Mouse (Mus musculus) layer of hippocampus, postnatal 25 days (tissue): ENCODE data around the gene Vps8. TPM values are rescaled to one million over a fixed set of nuclear protein-coding genes. Genes with fewer than 3 reads are reported as not detected.
A peak's percentile ranks its signal among the peaks of the same experiment; 100 is the strongest.

ENCODE experiments used
- DNase-seq, 2 experiments: peaks; one replicate each; pipeline ENCODE4 v3.0.0; 2022; ENCODE audit warnings: mixed read lengths in 2 of 2, low spot score in 1 of 2; ENCODE audit errors: extremely low spot score in 1 of 2
- total RNA-seq, 2 experiments: library from RNA; stranded (reverse); gene quantifications; 2 replicates each; pipeline ENCODE4 v1.2.3; 2021

Vps8 gene
- 10 to 100 TPM; 48.2 to 53.3 TPM for total RNA-seq

DNA sequence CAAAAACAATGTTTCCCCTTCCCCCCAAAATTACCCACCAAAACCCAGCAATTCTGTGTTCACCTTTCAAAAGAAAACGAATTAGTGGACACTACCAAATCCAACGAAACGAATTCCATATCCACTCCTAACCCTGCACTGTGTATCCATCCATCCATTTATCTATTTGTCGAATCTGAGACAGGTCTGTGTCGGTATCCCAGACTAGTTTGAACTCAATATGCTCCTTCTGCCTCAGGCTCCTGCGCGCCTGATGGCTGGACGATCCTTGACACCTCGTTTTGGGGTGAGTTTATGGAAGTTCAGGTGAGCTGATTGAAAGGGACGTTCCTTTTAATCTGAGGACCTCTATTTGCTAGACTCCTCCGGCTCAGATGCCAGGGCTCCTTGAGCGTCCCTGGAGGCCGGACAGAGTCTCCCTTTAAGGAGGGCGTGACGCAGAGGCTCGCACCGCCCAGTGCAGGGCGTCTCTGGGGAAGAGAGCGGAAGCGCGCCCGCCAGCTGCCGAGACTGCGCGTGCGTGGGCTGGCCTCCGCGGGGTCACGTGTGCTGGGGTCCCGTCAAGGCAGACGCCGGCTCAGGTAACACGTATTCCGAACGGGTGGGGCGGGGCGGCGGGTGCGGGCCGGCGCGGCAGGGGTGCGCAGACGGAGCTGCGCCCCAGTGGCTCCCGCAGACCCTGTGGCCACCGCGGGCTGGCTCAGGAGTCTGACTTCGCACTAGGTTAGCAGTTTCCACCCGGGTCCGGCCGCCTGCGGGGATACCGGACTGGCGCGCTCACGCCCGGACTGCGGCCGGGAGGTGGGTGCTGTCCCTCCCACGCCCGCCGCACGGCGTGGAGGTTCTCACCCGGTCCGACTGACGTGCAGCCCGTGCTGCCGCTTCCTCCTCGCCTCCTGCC is at the start of gene Vps8:
Gene Vps8, plus strand, starts transcription at position 474 of the 901 bp plus-strand sequence.
- peak; percentile 73 to 81 for DNase-seq

DNA sequence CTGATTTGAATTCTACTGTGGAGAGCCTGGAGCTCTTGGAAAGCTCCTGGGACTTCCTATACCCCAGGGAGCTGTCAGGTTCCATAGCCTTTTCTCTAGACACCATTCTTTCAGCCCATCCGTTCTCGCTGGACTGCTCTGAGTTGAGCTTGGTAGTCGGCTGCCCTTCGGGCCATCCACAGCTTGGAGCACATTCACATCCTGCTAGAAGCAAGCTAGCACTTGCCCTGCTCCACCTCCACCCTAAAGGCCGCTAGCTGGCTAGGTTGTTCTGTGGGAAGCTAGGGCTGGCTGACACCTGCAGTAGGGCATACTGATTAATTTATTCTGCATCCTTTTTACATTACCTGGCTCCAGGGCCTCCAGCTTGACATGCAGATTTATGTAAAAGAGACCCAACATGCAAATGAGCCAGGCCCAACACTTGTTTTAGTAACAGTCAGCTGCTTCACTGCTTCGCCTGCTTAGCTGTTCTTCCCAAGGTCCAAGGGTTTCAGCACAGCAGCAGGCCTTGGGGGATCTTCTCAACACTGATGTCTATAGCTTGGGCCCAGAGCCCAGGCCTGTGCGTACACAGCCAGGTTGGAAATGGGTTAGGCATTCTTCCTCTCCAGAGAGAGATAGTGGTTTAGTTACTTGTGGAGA is 49.5 kb upstream of the Vps8 start:
- no peak for DNase-seq

DNA sequence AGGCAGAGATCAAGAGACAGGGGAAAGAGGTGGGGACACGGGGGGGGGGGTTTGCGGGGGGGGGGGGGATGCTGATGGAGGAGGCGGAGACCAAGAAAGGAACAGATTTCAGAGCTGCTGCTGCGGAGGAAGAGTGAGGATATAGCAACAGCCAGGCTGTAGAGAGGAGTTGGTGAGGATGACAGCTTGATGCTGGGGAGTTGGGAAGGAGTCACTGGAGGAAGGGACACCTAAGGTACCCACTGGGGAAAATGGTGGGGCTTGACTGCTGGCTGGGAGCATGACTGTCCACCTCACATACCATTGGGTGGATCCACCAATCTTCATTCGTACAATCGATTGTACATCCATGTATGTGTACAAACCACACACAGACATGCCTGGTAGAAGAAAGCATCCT is 48.9 kb upstream of the Vps8 start:
- DNase-seq = no peak

DNA sequence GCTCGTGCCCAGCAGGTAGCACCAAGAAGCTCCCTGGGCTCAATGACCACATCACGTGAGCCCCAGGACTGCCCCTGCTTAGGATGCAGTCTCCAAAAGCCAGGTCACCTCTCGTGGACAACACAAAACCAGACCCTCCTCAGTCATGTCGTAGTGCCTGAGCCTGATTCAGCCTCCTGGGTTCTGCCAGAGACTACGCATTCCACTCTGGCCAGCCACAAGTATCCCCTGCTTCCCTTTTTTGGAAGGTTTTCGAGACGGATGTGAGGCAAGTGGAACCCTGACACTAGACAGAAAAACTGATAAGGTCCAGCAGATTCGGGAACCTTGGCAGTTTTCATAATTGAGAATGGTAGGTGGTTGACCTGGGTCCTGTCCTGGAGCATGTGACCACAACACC is 47.8 kb upstream of the Vps8 start:
- no peak for DNase-seq

DNA sequence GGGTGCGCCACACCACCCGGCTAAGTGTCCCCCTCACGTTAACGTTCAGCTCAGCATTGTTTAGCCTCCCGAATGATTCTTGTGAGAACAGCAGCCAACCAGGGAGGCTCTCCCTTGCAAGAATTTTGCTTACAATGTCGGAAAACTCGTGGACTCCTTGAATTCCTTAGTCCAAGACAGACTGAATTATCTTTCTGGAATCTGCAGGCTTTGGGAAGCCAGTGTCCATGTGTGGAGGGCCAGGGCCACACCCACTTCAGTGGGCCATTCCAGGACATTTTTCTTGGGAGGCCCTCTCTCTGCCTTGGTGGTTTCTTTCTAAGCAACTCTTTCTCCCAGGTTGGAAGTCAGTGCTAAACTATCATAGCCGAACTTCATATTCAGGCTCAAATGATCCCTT is 46.6 kb upstream of the Vps8 start:
- DNase-seq = no peak

DNA sequence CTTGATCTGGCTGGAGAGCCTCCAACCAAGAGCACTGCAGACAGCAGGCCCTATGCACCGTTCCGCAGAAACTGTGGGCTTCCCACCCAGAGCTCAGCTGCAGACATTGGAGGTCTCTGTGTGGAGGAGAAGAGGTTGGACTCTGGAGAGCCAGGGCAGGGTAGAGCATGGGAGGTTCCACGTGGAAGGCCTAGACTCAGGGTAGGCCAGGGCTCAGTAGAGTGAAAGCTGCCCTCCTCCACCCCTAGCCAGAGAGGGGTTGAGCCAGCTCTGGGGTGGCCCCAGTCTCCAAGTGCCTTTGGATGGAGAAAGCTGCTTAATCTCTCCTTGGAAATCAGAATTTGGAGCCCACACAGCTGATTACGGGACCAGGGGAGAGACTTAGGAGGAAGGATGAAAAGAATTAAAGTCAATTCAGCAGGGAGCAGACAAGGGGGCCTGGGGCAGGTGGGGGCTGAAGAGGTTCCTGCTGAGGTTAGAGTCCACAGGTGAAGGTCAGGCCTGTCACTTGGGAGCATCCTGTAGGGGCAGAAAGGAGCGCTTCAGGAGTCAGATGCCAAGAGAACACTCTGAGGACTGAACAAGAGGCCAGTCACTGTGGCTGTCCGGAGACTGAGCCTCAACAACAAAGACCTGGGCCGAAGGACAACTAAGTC is 45.8 kb upstream of the Vps8 start:
- DNase-seq = no peak

DNA sequence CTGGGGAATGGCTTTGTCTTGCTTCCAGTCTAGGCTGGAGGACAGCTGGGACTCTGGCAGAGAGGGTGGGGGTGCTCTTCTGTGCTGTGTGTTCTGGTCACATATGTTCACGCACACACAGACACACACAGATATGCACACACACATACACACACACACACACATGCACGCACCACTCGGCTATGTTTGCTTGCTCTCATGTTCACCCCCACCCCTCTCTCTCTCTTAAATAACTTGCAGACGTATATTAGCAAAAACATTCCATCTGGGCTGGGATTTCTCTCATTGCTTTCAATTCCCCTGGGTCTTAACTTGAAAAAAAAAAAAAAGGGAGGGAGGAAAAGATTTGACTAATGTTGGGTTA is 45.3 kb upstream of the Vps8 start:
- no peak for DNase-seq

DNA sequence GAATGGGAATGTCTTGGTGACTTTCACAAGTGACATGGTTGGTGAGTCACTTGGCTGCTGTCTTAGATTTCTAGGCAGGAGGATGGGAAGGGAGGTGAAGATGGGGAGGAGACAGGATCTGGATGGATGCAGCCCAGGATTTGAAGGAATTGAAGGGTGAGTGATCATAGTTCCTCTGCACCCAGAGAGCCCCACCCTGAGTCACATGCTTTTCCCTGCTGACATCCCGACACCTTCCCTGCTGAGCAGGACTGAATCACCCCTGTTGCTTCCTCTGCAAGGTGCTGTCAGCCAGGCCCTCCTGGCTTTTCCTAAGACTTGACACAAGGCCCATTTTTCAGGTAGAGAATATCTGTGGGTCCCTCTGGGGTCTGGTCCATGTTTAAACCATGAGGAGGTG is 41.4 kb upstream of the Vps8 start:
- DNase-seq = no peak

DNA sequence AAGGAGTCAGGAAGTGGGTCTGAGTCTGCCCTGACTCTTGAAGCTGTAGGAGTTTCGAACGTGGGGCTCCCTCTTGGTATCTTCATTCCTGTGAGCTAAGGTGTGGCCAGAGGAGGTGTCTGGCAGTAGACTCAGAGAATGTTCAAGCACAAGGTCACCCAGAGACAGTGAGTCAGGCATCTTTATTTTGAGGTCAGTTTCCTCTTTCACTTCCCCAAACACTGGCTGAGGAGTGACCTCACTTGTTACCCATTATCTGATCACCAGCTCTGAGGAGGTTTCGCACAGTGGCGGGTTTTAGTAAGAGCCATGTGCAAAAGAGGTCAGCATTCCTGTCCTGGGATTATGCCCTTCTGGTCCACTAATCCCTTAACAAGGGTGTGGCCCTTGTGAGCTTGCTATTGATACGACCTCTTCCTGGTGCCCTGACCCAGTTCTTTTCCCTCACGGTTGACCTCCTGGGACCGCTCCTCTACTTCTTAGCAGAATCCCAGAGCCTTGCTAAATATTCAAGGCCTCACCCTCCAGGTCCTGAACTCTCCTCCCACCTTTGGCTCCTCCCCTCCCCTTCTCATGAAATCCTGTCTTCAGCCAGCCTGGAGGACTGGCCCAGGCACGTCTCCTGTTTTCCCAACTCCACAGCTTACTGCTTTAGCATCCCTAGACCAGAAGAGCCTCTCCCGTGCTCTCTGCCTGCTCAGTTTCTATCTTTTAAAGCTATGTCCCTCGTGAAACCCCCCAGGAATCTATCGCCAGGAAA is 40.6 kb upstream of the Vps8 start:
- no peak for DNase-seq

DNA sequence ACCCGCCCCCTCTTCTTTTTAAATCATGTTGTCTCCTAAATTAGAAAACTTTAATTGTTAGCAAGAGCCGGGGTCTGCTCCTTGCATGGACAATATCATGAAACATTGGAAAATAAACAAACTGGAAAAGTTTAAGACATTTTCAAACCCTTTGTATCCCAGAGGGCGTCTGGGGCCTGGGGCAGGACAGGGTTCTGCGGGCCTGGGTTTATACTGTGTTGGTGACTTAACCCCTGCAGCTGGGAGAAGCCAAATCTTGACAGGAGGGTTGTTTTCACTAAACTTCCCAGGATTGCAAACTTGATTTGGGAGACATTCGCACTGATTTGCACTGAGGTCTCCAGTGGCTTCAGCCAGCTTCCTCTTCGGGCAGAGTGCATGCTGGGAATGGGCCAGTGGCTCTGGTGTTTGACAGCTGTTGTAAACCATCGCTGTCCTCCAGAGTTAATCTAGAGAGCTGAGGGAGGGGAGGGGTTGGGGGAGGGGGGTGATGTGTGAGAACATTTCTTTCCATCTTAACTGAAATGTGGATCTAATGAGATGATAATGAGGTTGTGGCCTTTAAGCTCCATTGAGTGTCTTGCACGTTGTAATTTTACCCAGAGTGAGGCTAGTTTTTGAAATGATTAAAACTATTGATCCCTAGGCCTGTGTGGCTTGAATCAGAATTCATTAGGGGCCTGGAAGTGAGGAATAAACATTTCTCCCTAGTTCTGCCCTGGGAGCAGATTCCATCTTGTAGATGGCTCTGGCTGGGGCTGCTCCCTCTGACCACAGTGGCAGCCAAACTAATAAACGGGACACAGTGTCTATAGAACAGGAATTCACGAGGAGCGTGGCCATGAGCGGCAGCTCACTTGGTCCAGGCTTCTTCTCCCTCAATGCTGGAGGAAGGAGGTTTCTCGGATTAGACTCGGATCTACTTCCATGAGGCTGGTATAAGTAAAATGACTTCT is 36.7 kb upstream of the Vps8 start:
- no peak for DNase-seq

DNA sequence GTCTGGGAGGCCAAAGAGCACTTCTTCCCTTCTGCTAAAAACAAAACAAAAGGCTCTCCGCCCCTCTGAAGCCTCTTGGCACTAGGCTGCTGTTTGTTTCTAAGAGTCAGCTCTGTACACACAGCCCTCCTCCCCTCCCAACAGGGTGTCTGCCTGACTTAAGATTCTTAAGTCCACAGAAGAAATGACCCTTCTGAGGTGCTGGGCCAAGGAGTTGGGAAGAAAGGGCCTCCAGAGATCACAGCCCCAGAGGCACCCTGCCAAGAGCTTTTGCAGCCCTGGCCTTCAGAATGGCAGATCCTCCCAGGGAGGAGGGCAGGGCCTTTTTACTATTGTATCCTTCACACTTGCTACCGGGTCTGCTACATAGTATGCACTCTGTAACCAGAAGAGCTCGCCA is 33.6 kb upstream of the Vps8 start:
- DNase-seq = no peak

DNA sequence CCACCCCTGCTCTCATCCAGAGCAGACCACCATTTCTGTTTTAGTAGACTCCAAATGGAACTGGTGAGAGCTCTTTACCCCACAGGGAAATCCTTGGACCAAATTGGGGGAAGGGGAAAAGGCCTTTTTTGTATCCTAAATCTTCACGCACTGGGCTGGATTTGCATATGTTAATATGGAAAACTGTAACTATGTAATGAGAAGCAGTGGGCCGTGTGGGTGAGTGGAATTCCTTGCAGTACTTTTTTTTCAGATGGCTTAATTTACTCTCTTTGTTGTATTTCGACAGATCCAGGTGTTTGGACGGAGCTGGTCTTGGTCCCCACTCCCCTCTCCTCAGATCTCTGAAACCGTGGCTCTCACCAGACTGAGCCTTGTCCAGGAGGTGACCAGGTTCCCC is 32.2 kb upstream of the Vps8 start:
- DNase-seq = no peak

DNA sequence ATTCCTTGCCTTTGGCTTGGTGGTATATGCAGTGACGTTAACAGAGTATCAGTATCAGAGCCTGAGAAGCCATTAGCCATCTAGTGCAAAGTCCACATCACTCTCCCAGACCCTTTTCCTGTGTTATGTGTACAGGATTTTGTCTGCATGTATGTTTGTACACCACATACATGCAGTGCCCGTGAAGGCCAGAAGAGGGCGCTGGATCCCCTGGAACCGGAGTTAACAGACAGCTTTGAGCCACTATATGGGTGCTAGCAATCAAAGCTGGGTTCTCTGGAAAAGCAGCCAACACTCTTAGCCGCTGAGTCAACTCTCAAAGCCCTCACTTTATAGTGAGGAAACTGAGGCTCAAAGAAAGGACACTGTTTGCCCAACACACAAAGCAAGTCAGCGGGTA is 30.8 kb upstream of the Vps8 start:
- peak in 1 of 2 experiments; percentile 27 for DNase-seq

DNA sequence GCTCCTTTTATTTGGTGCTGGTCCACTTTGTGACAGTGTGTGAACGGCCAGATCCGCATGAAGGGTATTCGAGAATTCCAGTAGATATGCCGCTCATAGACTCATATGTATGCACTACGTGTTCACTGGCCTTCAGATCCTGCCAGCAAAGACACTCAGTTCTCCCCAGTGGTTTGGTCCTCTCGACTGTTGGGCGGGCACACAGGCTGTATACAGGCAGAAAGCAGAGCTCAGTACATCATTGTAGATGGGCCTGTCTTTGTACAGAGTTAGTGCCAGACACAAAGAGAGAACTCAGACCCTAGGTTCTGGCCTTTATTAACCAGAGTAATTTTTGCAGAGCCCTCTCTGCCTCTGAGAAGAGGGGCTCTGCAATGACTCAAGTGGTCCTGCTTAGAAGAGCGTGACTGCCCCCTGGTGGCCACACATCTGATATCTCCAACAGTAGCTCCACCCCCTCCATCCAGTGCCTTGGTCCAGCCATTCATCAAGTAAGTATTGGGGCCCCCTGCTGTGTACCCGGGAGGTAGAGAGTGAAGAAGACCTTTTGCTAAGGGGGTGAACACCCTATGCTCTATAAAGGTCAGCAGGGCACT is 30.3 kb upstream of the Vps8 start:
- DNase-seq = peak; percentile 71 to 95

DNA sequence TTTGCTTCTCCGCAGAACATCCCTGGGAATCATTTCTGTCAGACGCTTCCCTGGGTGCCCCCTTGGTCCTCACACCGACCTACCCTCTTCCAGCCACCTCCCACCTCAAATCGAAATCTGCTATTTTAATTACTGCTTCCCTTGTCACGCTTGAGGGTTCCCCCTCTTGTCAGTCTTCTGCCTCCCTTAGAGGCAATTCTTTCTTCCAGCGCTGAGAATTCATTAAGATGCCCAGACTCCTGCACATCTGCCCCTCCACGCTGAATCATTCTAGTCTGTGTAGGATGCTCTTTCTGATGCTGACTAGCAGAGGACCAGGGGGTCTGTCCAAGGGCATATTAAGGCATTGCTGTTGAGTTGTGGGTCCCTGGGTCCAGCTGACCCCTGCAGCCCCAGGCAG is 27.4 kb upstream of the Vps8 start:
- DNase-seq = no peak

DNA sequence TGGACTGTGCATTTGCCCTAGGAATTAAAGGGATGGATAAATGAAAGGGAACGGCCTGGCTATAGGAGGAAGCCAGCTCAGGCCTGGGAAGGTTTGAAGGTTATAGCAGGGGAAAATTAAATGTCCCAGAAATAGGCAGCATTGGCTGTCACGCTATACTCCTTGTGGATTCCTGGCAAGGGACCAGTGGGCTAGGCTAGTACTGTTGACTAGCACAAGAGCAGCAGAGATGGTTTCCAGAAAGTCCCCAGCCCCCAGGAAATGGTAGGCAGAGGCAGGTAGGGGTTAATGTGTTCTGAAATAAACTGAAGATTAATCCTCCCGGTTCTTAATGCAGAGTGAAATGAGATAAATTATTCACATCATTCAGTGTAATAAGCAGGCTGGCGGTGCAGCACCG is 25.2 kb upstream of the Vps8 start:
- no peak for DNase-seq

DNA sequence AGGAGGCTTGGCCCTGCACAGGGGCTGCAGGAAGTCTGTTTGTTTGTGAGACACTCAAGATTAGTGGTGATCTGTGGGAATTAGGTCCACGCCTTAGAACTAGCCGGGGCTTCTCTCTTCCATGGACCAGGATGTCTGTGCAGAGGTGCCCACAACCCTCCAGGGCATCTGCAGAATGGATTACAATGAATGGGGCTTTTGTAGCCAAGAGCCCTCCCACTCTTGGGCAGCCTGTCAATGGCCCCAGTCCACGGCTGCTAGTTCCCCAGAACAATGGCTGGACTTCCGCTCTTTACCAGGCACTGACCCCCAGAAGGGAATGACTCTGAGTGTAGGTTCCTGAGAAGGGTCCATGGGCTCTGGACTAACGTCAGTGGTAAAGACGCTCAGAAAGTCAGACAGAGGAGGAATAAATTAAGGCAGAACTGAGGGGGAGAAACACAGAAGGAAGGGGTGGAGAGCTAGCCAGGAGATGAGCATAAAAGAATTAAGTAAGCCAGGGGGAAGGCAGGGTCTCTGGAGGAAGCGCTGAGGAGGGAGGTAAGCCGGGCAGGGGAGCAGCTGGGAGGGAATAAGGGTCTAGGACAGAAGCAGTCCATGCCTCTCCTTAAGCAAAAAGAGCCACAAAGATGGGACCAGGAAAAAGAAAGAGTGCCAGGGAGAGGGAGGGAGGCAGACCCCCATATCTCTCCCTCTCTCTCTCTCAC is 24.4 kb upstream of the Vps8 start:
- no peak for DNase-seq

DNA sequence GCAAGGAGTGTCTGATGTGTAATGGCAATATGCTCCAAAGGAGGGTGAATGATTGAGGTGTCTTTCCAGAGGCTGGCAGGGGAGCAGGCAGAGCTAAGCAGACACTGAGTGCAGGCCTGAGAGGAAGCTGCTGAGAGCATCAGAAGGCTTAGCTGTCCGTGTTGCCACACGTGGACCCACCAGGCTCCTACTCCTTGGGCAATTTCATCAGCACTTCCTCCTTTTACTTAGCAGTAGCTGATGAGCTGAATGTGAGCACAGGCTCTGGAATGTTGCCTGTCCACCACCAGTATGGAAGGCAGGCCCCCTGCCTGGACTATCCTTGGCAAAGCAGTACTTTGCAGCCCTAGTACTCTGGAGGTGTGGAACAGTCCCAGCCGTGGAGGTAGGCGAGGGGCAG is 23.0 kb upstream of the Vps8 start:
- DNase-seq = no peak

DNA sequence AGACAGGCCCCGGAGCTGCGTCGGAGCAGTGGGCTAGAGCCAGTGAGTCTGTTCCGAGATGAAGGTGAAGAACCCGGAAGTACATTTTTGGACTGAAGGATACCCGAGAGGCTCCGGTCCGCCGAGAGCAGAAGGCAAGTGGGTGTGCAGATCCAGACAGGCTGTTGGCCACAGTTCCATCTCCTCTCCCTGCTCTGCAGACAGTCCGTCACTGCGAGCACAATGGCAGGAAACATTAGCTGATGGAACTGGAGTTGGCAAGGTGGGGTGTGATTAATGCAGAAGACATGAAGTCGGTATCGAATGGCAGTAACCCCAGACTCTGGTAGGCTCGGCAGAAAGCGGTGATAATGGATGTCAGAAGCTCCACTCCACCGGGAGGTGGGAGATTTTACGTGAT is 20.9 kb upstream of the Vps8 start:
- DNase-seq = no peak
